Mouse (Mus musculus): ENCODE measurements at regions not wholly inside any gene's neighbourhood (a gene's known extent, or its start where the extent isn't known, plus 50 kb on each side); places are given as distances from the start of the nearest gene placed in this dataset.

GRCm38 (mm10) chr10:17655459-17656051 is 67.5 kb upstream of the Cited2 start:
- H3K4me2 ChIP-seq: no peak overlapping the region
- H3K27ac ChIP-seq: no peak overlapping the region
- ATAC-seq (ENCODE audit: insufficient read depth, low FRiP score, low read depth): no peak
- H3K9ac ChIP-seq: no peak overlapping the region
- WGBS: 67% methylated on average over 10 of the region's 10 CpGs
- no peak overlapping the region for H3K4me3 ChIP-seq (replicated peaks)
- H3K27me3 ChIP-seq (replicated peaks): no peaks in the 10 kb centered on the region
- no peaks in the 10 kb centered on the region for H3K36me3 ChIP-seq
- H3K4me1 ChIP-seq: no peaks in the 10 kb centered on the region
- H3K9me3 ChIP-seq: no peaks in the 10 kb centered on the region

GRCm38 (mm10) chr10:17656305-17656704 is 66.7 kb upstream of the Cited2 start:
- Histone ChIP-seq H3K9ac (no peak overlapping the region), H3K4me3 (replicated peaks) (no peak overlapping the region), H3K4me1 (no peaks in the 10 kb centered on the region), H3K27ac (no peak overlapping the region), H3K4me2 (no peak overlapping the region), H3K27me3 (replicated peaks) (no peaks in the 10 kb centered on the region), H3K9me3 (no peaks in the 10 kb centered on the region), H3K36me3 (no peaks in the 10 kb centered on the region)
- ATAC-seq (ENCODE audit: insufficient read depth, low FRiP score, low read depth): no peak
- 81% methylated on average over 10 of the region's 10 CpGs for WGBS

GRCm38 (mm10) chr10:17656872-17657482 is 66.0 kb upstream of the Cited2 start:
- Histone ChIP-seq H3K4me1 (no peaks in the 10 kb centered on the region), H3K4me3 (replicated peaks) (no peak overlapping the region), H3K9ac (no peak overlapping the region), H3K36me3 (no peaks in the 10 kb centered on the region), H3K9me3 (no peaks in the 10 kb centered on the region), H3K27ac (no peak overlapping the region), H3K4me2 (no peak overlapping the region), H3K27me3 (replicated peaks) (no peaks in the 10 kb centered on the region)
- no peak for ATAC-seq (ENCODE audit: insufficient read depth, low FRiP score, low read depth)
- WGBS: 38% methylated on average over 8 of the region's 8 CpGs

GRCm38 (mm10) chr10:17659575-17659974 is 63.4 kb upstream of the Cited2 start:
- 93% methylated on average over 9 of the region's 9 CpGs for WGBS
- no peak overlapping the region for H3K4me3 ChIP-seq (replicated peaks)
- no peaks in the 10 kb centered on the region for H3K27me3 ChIP-seq (replicated peaks)
- H3K4me1 ChIP-seq: no peaks in the 10 kb centered on the region
- ATAC-seq (ENCODE audit: insufficient read depth, low FRiP score, low read depth): no peak
- no peak overlapping the region for H3K27ac ChIP-seq
- H3K9ac ChIP-seq: no peak overlapping the region
- no peak overlapping the region for H3K4me2 ChIP-seq
- no peaks in the 10 kb centered on the region for H3K9me3 ChIP-seq
- no peaks in the 10 kb centered on the region for H3K36me3 ChIP-seq

DNA sequence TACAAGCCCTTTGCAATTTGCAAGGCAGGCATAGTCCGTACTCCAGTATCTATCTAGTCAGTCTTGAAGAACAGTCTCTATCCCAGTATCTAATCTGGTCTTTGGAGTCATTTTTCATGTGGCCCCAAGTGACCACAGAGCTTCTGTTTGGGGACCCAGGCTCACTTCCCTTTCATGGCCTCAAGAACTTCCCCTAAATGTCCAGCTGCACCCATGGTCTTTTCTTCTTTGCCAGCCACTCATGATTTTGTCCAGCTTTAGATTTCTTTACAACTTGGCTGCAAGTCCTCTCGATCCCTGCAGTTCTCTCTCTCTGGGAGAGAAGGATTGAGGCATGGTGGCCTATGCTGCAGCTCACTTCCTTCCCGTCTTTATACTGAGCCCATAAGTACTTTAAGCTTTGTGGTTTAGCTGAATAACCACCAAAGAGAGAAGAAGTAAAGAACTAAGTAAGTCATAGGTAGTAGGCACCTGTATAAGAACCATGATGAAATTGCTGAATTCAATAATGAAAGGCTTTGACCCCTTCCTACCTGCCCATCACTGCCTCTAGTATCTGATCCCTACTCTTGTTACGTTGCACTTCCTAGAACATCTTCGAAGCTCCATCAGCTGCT is 62.1 kb upstream of the Cited2 start:
- Histone ChIP-seq H3K27me3 (replicated peaks) (no peaks in the 10 kb centered on the region), H3K9ac (no peak overlapping the region), H3K4me2 (no peak overlapping the region), H3K36me3 (no peaks in the 10 kb centered on the region), H3K4me1 (no peaks in the 10 kb centered on the region), H3K9me3 (no peaks in the 10 kb centered on the region), H3K27ac (no peak overlapping the region), H3K4me3 (replicated peaks) (no peak overlapping the region)
- WGBS: 88% methylated on average over 5 of the region's 5 CpGs
- ATAC-seq (ENCODE audit: insufficient read depth, low FRiP score, low read depth): no peak

DNA sequence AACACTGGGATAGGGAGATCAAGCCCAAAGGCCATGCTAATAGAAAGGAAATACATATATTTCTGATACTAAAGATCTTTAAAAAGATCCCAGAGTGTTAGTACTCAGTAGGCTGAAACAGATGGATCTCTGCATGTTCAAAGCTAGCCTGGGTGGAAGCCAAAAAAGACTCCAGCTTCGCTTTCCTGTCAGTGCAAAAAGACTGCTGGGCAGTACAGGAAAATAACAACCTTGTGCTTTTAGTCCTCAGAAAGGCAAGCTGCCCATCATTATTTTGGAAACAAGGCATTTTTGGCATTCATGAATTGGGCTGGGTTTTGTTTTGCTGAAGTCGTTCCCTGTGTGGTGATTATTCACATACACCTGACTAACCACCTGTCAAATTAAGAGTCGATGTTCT is 56.9 kb upstream of the Cited2 start:
- ATAC-seq (ENCODE audit: insufficient read depth, low FRiP score, low read depth): no peak
- Histone ChIP-seq H3K4me2 (no peak overlapping the region), H3K4me3 (replicated peaks) (no peak overlapping the region), H3K36me3 (no peaks in the 10 kb centered on the region), H3K27me3 (replicated peaks) (no peaks in the 10 kb centered on the region), H3K27ac (no peak overlapping the region), H3K9ac (no peak overlapping the region), H3K4me1 (no peaks in the 10 kb centered on the region), H3K9me3 (no peaks in the 10 kb centered on the region)
- 67% methylated on average over 3 of the region's 3 CpGs for WGBS

DNA sequence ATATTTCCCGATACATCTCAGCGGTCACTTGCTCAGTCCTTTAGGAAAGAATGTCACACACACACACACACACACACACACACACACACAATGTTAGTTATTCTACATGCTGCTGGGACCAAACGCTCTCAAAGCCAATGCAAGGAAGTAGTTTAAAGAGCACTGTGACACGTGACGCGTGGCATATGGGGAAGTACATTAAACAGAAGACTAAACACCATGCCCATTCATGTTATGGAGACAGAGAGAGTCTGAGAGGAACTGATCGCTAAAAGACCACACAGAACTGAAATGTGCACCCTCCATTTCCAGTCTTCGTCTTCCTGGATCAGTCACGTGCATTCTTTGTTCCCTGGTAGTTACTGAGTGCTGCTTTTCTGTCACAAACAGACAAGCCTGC is 53.6 kb upstream of the Cited2 start:
- no peaks in the 10 kb centered on the region for H3K4me1 ChIP-seq
- no peaks in the 10 kb centered on the region for H3K9me3 ChIP-seq

More for the DNA sequence above, 53.6 kb upstream of the Cited2 start:
- Histone ChIP-seq H3K4me2 (no peak overlapping the region), H3K36me3 (no peaks in the 10 kb centered on the region), H3K4me3 (replicated peaks) (no peak overlapping the region), H3K27me3 (replicated peaks) (no peaks in the 10 kb centered on the region), H3K9ac (no peak overlapping the region), H3K27ac (no peak overlapping the region)
- no peak for ATAC-seq (ENCODE audit: insufficient read depth, low FRiP score, low read depth)
- WGBS: 76% methylated on average over 9 of the region's 9 CpGs

All from stomach, embryonic 15.5 days (tissue).